Mouse (Mus musculus) limb, embryonic 11.5 days (tissue): ENCODE results near the gene Ppm1l. TPM values are rescaled to one million over a fixed set of nuclear protein-coding genes. Genes with fewer than 3 reads are reported as not detected.

Experiments used
- ATAC-seq: fragments of 200-750 bp; cut with Nextera tagmentation; 2 replicates; pipeline ENCODE4 v1.8.0; 2017; ENCODE audit warnings: low read depth; ENCODE audit not compliant: insufficient number of reproducible peaks, low FRiP score, low TSS enrichment
- DNase-seq: peaks from one replicate; pipeline ENCODE4 v3.0.0-alpha.2; 2015; ENCODE audit warnings: low spot score
- H3K27ac ChIP-seq: fragments of 300-500 bp; sonication (generic); replicated peaks from 2 replicates; pipeline ENCODE4 v1.5.1; 2014; ENCODE audit warnings: low read depth, mild to moderate bottlenecking, low read length
- H3K27me3 ChIP-seq: fragments of 300-500 bp; sonication (generic); 2 replicates; pipeline ENCODE4 v1.6.1; 2014; ENCODE audit warnings: mild to moderate bottlenecking, low read length, mixed read lengths; ENCODE audit not compliant: control insufficient read depth, insufficient read depth
- H3K36me3 ChIP-seq: fragments of 300-500 bp; sonication (generic); 2 replicates; pipeline ENCODE4 v1.6.1; 2014; ENCODE audit warnings: mild to moderate bottlenecking, low read length, moderate library complexity, mixed read lengths; ENCODE audit not compliant: control insufficient read depth, insufficient read depth
- H3K4me1 ChIP-seq: fragments of 300-500 bp; sonication (generic); 2 replicates; pipeline ENCODE4 v1.6.1; 2014; ENCODE audit warnings: low read length, mixed read lengths; ENCODE audit not compliant: control insufficient read depth, insufficient read depth
- H3K4me2 ChIP-seq: fragments of 300-500 bp; sonication (generic); 2 replicates; pipeline ENCODE4 v1.6.1; 2014; ENCODE audit warnings: low read depth, mild to moderate bottlenecking, moderate library complexity; ENCODE audit not compliant: severe bottlenecking
- H3K4me3 ChIP-seq: fragments of 300-500 bp; sonication (generic); 2 replicates; pipeline ENCODE4 v1.5.1; 2014; ENCODE audit warnings: low read depth, low read length
- H3K9ac ChIP-seq: fragments of 300-500 bp; sonication (generic); 2 replicates; pipeline ENCODE4 v1.6.1; 2014; ENCODE audit warnings: mild to moderate bottlenecking, low read length
- H3K9me3 ChIP-seq: fragments of 300-500 bp; sonication (generic); 2 replicates; pipeline ENCODE4 v1.6.1; 2016; ENCODE audit warnings: low read length; ENCODE audit not compliant: control insufficient read depth
- WGBS: fragments of 180-500 bp; shearing (Covaris S2); extraction: QIAGEN DNeasy Blood & Tissue Kit; methylation state at CpG from one replicate; pipeline ENCODE4 v1.1.7; 2014; 5-methylcytosine and 5-hydroxymethylcytosine counted together
- polyA plus RNA-seq: library from polyadenylated mRNA; unstranded; fragments of >200 nt; fragmentation: Nextera tagmentation; extraction: Ambion mirVana; gene quantifications from 2 replicates; pipeline ENCODE4 v1.2.1, GENCODE M21; 2014

Ppm1l gene
- polyA plus RNA-seq, 1 experiment from 2014 or later: 10.5 TPM

DNA sequence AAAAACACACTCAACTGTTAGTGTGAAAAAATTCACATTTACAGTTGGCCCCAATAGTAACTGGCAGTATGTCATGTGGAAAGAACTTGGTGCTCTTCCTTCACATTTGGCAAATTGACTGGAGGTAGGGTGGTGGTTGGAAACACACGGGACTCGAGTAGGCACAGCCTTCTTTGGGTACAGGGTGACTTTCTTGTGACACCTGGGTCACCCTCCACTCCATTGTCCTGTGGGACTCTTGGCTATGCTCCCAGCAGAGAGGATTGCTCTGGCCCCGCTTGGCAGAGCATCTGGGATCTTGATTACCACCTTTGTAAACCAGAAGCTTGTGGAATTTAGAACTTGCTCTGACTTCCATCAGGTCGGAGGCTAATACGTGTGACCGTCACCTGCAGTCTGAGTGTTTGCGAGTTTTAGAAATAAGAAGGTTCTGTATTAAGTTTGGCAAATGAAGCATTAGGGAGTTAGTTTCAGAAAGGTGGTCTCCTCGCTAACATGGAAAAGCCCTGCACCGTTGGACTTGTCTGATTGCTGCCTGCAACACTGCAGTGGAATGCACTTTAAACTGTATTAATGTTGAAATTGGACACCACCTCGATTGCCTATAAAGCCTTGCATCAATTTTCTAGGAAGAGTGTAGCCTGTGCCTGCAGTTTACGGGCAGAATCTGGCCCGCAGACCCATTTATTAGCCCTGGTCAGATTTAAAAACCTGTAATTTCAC is 41.4 kb downstream of the Ppm1l start:
- 52% methylated on average over 12 of the region's 12 CpGs for WGBS
- Histone ChIP-seq H3K9ac (no peak overlapping the region), H3K9me3 (no peaks in the 10 kb centered on the region), H3K4me3 (no peak overlapping the region), H3K4me1 (peaks cover 6% of the 10 kb centered on the region), H3K27me3 (no peaks in the 10 kb centered on the region), H3K36me3 (no peaks in the 10 kb centered on the region), H3K4me2 (no peak overlapping the region), H3K27ac (peak overlapping the region; percentile 68)
- peak; percentile 67; the same call in 1 of the 2 replicates for ATAC-seq
- peak; percentile 37 for DNase-seq

DNA sequence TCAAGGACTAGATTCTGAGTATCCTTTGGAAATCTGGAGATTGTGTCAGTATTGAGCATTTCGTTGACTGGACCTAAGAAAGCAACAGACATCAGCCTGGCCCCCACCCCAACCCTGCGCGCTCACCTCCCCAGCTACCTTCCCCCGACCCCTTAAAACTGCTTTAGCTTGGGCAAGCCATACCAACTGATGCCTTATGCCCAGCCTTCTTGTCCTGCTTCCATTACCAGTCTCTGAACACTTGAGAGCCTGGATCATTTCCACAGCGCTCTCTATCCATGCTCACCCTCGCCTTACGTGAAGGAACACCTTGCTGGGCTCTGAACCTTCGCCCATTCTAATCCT is 41.9 kb downstream of the Ppm1l start:
- Histone ChIP-seq H3K36me3 (no peaks in the 10 kb centered on the region), H3K4me3 (no peak overlapping the region), H3K9me3 (no peaks in the 10 kb centered on the region), H3K27me3 (no peaks in the 10 kb centered on the region), H3K27ac (peak overlapping the region; percentile 68; the same call in 1 of the 2 replicates), H3K4me1 (peaks cover 6% of the 10 kb centered on the region), H3K9ac (no peak overlapping the region), H3K4me2 (no peak overlapping the region)
- DNase-seq: no peak
- peak; percentile 66; the same call in 1 of the 2 replicates for ATAC-seq
- 86% methylated on average over 8 of the region's 8 CpGs for WGBS

DNA sequence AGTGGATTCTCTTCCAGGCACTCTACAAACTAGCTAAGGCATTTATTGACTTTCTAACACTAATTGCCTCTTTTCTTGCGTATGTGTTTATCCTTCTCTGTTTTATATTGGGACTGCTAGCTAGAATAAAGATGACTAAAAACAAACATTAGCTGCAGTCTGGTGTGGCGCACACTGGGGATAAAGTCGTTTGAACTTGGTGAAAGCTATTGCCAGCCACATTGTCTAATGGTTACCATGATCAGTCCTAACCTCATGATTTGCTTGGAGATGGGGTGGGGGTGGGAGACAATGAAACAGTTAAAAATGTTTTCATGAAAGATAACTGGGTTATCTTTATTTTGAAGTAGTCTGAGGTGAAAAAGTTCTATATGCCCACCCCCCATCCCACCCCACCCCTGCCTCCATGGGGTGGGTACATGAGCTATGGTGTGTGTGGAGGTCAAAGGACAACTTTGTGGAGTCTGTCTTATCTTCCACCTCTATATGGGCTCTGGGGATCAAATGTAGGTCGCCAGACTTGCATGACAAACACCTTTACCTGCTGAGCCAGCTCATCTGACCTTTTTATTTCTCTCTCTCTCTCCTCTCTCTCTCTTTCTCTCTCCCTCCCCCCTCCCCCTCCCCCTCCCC is 43.7 kb downstream of the Ppm1l start:
- H3K4me1 ChIP-seq: peaks cover 6% of the 10 kb centered on the region
- WGBS: 82% methylated on average over 4 of the region's 4 CpGs
- no peak for DNase-seq

DNA sequence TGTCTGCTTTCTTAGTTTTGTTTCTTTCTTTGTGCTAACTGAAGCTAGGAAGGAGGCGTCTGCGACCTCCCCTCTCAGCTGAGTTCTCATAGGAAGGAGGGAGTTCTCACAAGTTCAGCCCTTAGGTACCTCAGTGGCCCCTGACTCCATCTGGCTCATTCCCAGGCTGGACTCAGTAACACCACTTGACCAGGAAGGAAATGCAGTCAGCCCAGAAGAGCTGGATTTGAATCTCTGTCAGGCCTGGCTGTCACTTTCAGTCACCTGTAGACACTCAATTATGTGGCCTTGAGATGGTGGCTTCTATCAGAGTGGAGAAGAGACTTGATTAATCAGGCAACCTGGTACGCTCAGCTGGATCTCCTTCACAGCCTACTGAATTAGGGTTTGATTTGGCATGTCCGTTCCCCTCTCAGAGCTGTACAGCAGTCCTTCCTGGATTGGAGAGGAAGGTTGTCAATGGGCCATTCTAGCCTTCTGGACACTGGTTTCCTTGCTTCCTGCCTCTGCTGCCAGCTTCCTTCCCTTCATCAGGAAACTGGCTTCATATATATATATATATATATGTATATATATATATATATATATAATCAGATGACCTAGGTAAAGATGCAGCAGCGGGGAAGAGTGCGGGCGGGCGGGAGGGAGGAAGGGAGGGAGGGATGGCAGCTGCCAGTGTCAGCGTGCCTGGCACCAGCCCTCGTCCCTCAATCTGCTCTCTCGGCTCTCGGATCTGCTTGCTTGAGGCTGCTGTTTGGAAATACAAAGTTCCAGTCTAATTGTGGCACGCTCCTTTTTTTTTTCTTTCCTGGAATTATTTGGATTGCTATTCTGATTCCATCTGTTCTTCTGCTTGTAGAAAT is 45.1 kb downstream of the Ppm1l start:
- Histone ChIP-seq H3K27me3 (no peaks in the 10 kb centered on the region), H3K4me1 (peaks cover 6% of the 10 kb centered on the region), H3K4me3 (no peak overlapping the region), H3K36me3 (no peaks in the 10 kb centered on the region), H3K9ac (no peak overlapping the region), H3K4me2 (no peak overlapping the region), H3K27ac (no peak overlapping the region), H3K9me3 (no peaks in the 10 kb centered on the region)
- ATAC-seq (no peak), DNase-seq (peak; percentile 16)
- 90% methylated on average over 12 of the region's 13 CpGs for WGBS

More for the DNA sequence above, 43.7 kb downstream of the Ppm1l start:
- Histone ChIP-seq H3K9me3 (no peaks in the 10 kb centered on the region), H3K27me3 (no peaks in the 10 kb centered on the region), H3K36me3 (no peaks in the 10 kb centered on the region), H3K9ac (no peak overlapping the region), H3K27ac (no peak overlapping the region), H3K4me3 (no peak overlapping the region), H3K4me2 (no peak overlapping the region)
- no peak for ATAC-seq

DNA sequence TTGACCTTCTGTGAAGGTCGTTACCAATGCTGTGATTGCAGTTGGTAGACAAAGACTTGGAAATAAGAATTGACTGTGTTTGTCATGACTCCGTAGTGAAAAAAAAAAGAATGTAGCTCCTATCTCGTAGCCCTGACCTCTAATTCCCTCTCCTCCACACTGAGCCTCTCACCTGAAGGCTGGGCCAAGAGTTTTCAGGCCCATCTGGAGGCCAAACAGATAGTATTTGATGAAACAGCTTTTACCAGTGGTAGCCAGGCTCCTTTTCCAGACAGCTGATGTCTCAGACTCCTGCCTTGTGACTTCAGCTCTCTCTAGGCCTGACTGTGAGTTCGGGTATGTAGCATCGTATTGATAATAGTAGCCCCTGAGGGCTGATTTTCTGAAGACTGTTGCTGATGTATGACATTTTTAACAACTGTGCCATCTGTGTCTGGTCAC is 45.7 kb downstream of the Ppm1l start:
- Histone ChIP-seq H3K4me2 (no peak overlapping the region), H3K4me1 (peaks cover 6% of the 10 kb centered on the region), H3K27me3 (no peaks in the 10 kb centered on the region), H3K4me3 (no peak overlapping the region), H3K27ac (no peak overlapping the region), H3K36me3 (no peaks in the 10 kb centered on the region), H3K9me3 (no peaks in the 10 kb centered on the region), H3K9ac (no peak overlapping the region)
- DNase-seq: no peak
- no peak for ATAC-seq
- 85% methylated on average over 5 of the region's 5 CpGs for WGBS

DNA sequence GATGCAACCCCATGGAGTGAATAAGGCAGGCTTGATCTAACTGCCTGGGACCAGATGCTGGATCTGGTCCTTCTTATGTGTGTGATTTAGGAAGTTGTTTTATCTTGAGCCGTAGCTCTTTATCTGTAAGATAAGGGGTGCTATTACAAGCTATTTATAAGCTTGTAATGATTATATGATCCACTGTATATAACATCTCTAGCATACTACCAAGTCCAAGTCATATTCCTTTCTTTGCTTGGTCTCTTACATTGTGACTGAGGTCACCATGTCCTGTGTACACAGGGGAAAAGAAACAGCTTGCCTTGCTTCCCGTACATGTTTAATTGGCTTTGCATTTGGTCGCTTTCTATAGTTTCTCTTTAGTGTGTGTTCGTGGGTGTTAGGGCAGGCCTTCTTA is 46.2 kb downstream of the Ppm1l start:
- 75% methylated on average over 4 of the region's 4 CpGs for WGBS
- no peak overlapping the region for H3K27ac ChIP-seq
- H3K27me3 ChIP-seq: no peaks in the 10 kb centered on the region
- peaks cover 6% of the 10 kb centered on the region for H3K4me1 ChIP-seq
- H3K36me3 ChIP-seq: no peaks in the 10 kb centered on the region
- DNase-seq (no peak), ATAC-seq (no peak)
- no peak overlapping the region for H3K9ac ChIP-seq
- no peaks in the 10 kb centered on the region for H3K9me3 ChIP-seq
- no peak overlapping the region for H3K4me2 ChIP-seq
- H3K4me3 ChIP-seq: no peak overlapping the region

DNA sequence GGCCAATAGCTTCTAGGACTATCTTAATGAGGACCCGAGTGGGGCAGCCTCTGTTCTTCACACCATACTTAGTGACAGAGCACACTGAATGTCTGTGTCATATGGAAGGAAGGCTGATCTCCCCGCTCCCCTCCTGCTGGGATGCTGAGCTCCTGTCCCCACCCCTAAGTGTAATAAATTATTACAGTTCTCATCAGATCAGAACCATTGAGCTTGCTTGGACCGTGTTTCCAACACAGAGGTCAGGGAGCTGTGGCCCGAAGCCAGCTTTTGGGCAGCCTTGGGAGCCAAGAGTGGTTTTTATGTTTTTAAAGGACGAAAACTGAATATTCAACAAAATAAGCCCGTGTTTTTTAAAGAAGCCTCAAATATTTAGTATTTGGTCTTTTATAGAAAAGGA is 47.5 kb downstream of the Ppm1l start:
- H3K4me3 ChIP-seq: no peak overlapping the region
- 85% methylated on average over 6 of the region's 6 CpGs for WGBS

DNA sequence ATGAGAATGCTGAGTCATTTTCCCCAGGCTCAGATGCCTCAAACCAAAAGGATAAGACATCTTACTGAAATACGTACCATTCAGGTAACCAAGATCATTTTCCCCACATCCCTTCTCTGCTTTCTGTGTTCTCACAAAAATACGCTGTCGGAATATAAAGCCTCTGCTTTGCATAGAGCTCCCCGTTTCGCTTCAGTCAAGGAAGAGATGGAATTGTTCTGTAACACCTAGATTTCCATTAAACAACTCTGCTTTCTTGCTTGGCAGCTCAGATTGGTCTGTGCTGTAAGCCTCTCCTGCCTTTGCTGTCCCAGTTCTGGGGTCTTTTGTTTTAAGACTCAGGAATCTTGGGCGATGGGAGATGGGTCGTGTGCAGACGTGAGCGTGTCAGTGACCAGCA is 51.3 kb downstream of the Ppm1l start:
- Histone ChIP-seq H3K36me3 (no peaks in the 10 kb centered on the region), H3K9me3 (no peaks in the 10 kb centered on the region), H3K4me2 (no peak overlapping the region), H3K27me3 (no peaks in the 10 kb centered on the region), H3K9ac (no peak overlapping the region), H3K27ac (no peak overlapping the region), H3K4me1 (no peaks in the 10 kb centered on the region), H3K4me3 (no peak overlapping the region)
- ATAC-seq (no peak), DNase-seq (no peak)
- 93% methylated on average over 9 of the region's 9 CpGs for WGBS

More for the DNA sequence above, 47.5 kb downstream of the Ppm1l start:
- ATAC-seq (no peak), DNase-seq (no peak)
- Histone ChIP-seq H3K27ac (no peak overlapping the region), H3K27me3 (no peaks in the 10 kb centered on the region), H3K9me3 (no peaks in the 10 kb centered on the region), H3K4me2 (no peak overlapping the region), H3K4me1 (no peaks in the 10 kb centered on the region; the same call in 1 of the 2 replicates), H3K36me3 (no peaks in the 10 kb centered on the region), H3K9ac (no peak overlapping the region)
